Mouse (Mus musculus) testis, adult 2 months (tissue): ENCODE data around the gene Gm21974. TPM values are rescaled to one million over a fixed set of nuclear protein-coding genes. Genes with fewer than 3 reads are reported as not detected.
"Not testable (repeated sequence)": the region's sequence is repeated elsewhere in the genome, so short reads cannot be mapped to it uniquely, and the experiment has no call there.

Experiments
- H3K27ac ChIP-seq: fragments of 200-500 bp; 2 replicates; pipeline ENCODE4 v1.5.1; 2012; ENCODE audit warnings: low read depth, low read length; ENCODE audit not compliant: control insufficient read depth, insufficient read depth
- H3K27me3 ChIP-seq: fragments of 200-500 bp; 2 replicates; pipeline ENCODE4 v1.6.1; 2012; ENCODE audit warnings: mild to moderate bottlenecking, low read length, moderate library complexity; ENCODE audit not compliant: control insufficient read depth, insufficient read depth
- H3K36me3 ChIP-seq: fragments of 200-500 bp; 2 replicates; pipeline ENCODE4 v1.6.1; 2012; ENCODE audit warnings: mild to moderate bottlenecking, low read length; ENCODE audit not compliant: control insufficient read depth, insufficient read depth
- H3K4me1 ChIP-seq: fragments of 200-500 bp; 2 replicates; pipeline ENCODE4 v1.6.1; 2012; ENCODE audit warnings: low read length; ENCODE audit not compliant: control insufficient read depth, insufficient read depth
- H3K4me3 ChIP-seq: fragments of 200-500 bp; 2 replicates; pipeline ENCODE4 v1.5.1; 2012; ENCODE audit warnings: low read depth, mild to moderate bottlenecking, low read length, moderate library complexity, mixed read lengths; ENCODE audit not compliant: control insufficient read depth
- CTCF ChIP-seq: fragments of 200-500 bp; IDR thresholded peaks from 2 replicates; pipeline ENCODE4 v1.5.1; 2012; ENCODE audit warnings: low read depth, mild to moderate bottlenecking, inconsistent platforms, low read length, moderate library complexity; ENCODE audit not compliant: control insufficient read depth, insufficient read depth, insufficient replicate concordance
- POLR2A ChIP-seq: fragments of 200-500 bp; IDR thresholded peaks from 2 replicates; pipeline ENCODE4 v1.6.1; 2012; ENCODE audit warnings: low read depth, mild to moderate bottlenecking, inconsistent platforms, low read length, moderate library complexity; ENCODE audit not compliant: control insufficient read depth
- polyA plus RNA-seq: library from polyadenylated mRNA; depleted of rRNA; stranded (reverse); fragments of >200 nt; gene quantifications from 2 replicates; pipeline ENCODE4 v1.2.3, GENCODE M21; 2012

Gm21974 gene
- polyA plus RNA-seq, 1 experiment: not detected

- peaks cover 17% of the 10 kb centered on the region for H3K4me1 ChIP-seq
- TF ChIP-seq POLR2A (no peak), CTCF (no peak)
- no peaks in the 10 kb centered on the region for H3K36me3 ChIP-seq
- H3K27me3 ChIP-seq: no peaks in the 10 kb centered on the region
- no peak overlapping the region for H3K27ac ChIP-seq
- no peak overlapping the region for H3K4me3 ChIP-seq
These were observed 3.1 kb upstream of the Gm21974 start for GRCm38 (mm10) chr7:127898179-127898956.

GRCm38 (mm10) chr7:127897542-127897941 lies 2.3 kb upstream of the Gm21974 start:
- Histone ChIP-seq H3K4me3 (no peak overlapping the region), H3K27me3 (no peaks in the 10 kb centered on the region)
- TF ChIP-seq POLR2A (no peak), CTCF (no peak)

GRCm38 (mm10) chr7:127896384-127896783 lies 1.1 kb upstream of the Gm21974 start:
- peaks cover 17% of the 10 kb centered on the region for H3K4me1 ChIP-seq
- H3K27ac ChIP-seq: 0 out of 2 replicates have a peak overlapping the region, but pooled peaks have one; percentile 8
- TF ChIP-seq CTCF (peak; percentile 85; the same call in 1 of the 2 replicates), POLR2A (no peak)
- no peaks in the 10 kb centered on the region for H3K36me3 ChIP-seq
- H3K27me3 ChIP-seq: no peaks in the 10 kb centered on the region
- no peak overlapping the region for H3K4me3 ChIP-seq

More at GRCm38 (mm10) chr7:127897542-127897941, 2.3 kb upstream of the Gm21974 start:
- no peaks in the 10 kb centered on the region for H3K36me3 ChIP-seq
- H3K4me1 ChIP-seq: peaks cover 17% of the 10 kb centered on the region
- H3K27ac ChIP-seq: no peak overlapping the region

- Histone ChIP-seq H3K4me1 (peaks cover 17% of the 10 kb centered on the region), H3K4me3 (peak overlapping the region; percentile 76)
- H3K27me3 ChIP-seq, H3K36me3 ChIP-seq, H3K27ac ChIP-seq: not testable (repeated sequence)
These were observed 637 bp upstream of the Gm21974 start for GRCm38 (mm10) chr7:127895891-127896290.

- Histone ChIP-seq H3K27me3 (no peaks in the 10 kb centered on the region), H3K4me3 (no peak overlapping the region), H3K36me3 (no peaks in the 10 kb centered on the region), H3K4me1 (peaks cover 17% of the 10 kb centered on the region), H3K27ac (no peak overlapping the region)
- TF ChIP-seq CTCF (no peak), POLR2A (no peak)
These were observed 774 bp downstream of the Gm21974 start for GRCm38 (mm10) chr7:127894480-127894879.

GRCm38 (mm10) chr7:127890798-127891197 lies 4.5 kb downstream of the Gm21974 start, which contains the start of gene Prss53:
TSS of gene Prss53 (minus strand) at chr7:127890970.
- no peak within 1 kb of the TSS for H3K27ac ChIP-seq
- H3K27me3 ChIP-seq: no peaks in the 10 kb centered on the region
- TF ChIP-seq CTCF (no peak), POLR2A (no peak)
- no peak within 1 kb of the TSS for H3K4me3 ChIP-seq
- H3K36me3 ChIP-seq: no peaks in the 10 kb centered on the region; the same call in 1 of the 2 replicates
- H3K4me1 ChIP-seq: peaks cover 16% of the 10 kb centered on the region

GRCm38 (mm10) chr7:127888821-127889220 lies 6.4 kb downstream of the Gm21974 start:
- Histone ChIP-seq H3K27me3 (no peaks in the 10 kb centered on the region), H3K4me3 (no peak overlapping the region), H3K4me1 (peaks cover 2% of the 10 kb centered on the region; the same call in 1 of the 2 replicates), H3K27ac (no peak overlapping the region), H3K36me3 (no peaks in the 10 kb centered on the region; the same call in none of the 2 replicates)
- TF ChIP-seq CTCF: no peak

GRCm38 (mm10) chr7:127887781-127888180 lies 7.5 kb downstream of the Gm21974 start:
- H3K4me3 ChIP-seq: no peak overlapping the region
- H3K27me3 ChIP-seq: no peaks in the 10 kb centered on the region
- peaks cover 2% of the 10 kb centered on the region; the same call in 1 of the 2 replicates for H3K4me1 ChIP-seq
- no peak overlapping the region for H3K27ac ChIP-seq
- TF ChIP-seq POLR2A (no peak), CTCF (no peak)
- no peaks in the 10 kb centered on the region; the same call in none of the 2 replicates for H3K36me3 ChIP-seq
